Mouse (Mus musculus): Measurements from ENCODE around the gene Ctu2.

GRCm38 (mm10) chr8:122475580-122476320, at the start of gene Ctu2, which contains the start of gene Rnf166:
- TF ChIP-seq POLR2A (IDR thresholded peaks at IDR 0.05; ENCODE audit: extremely low read depth, insufficient read depth, low read length) (no peak), CTCF (IDR thresholded peaks at IDR 0.05; ENCODE audit: low read depth, low read length) (no peak)
